ENCODE assay signal across 9 mouse cellular contexts in the genomic region with DNA sequence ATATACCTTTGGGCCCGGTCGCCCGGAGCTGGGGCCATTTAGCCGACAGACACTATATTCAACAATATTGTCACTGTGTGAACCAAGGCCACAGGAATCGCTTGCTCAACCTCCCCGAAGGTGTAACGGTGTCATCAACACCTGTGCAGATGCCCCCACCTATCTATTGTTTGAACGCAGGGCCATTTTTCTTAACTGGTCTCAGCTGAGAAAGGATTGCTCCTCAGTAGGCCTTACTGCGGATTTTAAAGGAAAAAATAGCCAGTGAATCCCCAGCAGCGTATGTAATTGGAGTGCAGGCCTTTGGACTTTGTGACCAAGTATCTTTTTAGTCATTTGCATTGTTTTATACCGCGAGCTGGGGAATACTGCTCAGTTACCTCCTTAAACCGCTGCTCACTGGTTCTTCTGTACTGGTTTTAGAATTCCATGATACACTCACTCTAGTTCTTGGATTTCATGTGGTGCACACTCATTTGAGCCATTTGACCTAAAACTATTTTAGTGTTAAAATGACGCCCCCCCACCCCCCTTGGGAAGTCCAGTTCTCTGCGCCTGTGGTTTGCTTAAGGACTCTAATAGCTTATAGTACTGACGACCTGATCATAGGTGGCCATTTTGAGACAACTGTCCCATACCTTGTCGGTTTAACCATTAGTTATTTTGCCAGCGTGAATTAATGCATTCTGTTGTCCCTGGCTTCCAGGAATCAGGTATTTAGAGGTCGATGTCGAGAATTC. TPM values are rescaled to one million over a fixed set of nuclear protein-coding genes. Genes with fewer than 3 reads are reported as not detected.
A peak's percentile ranks its signal among the peaks of the same experiment; 100 is the strongest.
DNase-seq lines count a peak whose midpoint lies in the region; ATAC-seq and TF ChIP-seq lines count a peak whose summit lies in the region.
"Had no signal": no experiment of that assay in that cellular context is flagged by ENCODE, and none has a peak within 500 bp of the region (broad histone marks: within the 10 kb centered on the region; RNA-seq: fewer than 3 reads in every experiment).

No protein-coding gene starts in this region.

- WGBS in heart, embryonic 11.5 days (ENCODE audit: insufficient replicate concordance): 19% methylated on average over 20 of the region's 20 CpGs
- WGBS in embryonic facial prominence, embryonic 13.5 days: 19% methylated on average over 20 of the region's 20 CpGs
- WGBS in limb, embryonic 14.5 days: 18% methylated on average over 20 of the region's 20 CpGs

- DNase-seq in heart, postnatal 10 days: no peak
- peak; percentile 51 for DNase-seq in 3T3-L1 (ENCODE audit: low read depth, low spot score)
- no peak for DNase-seq in limb, embryonic 14.5 days (ENCODE audit: low spot score)
- no peak for DNase-seq in B cell, adult 2 months
- DNase-seq in gastrocnemius, postnatal 36 days: no peak
- DNase-seq in right cerebral cortex, postnatal 14 days: no peak

- no peak for TF ChIP-seq POLR2A in limb, embryonic 14.5 days (IDR thresholded peaks at IDR 0.05; ENCODE audit: borderline replicate concordance, extremely low read depth, insufficient read depth, insufficient read length)

- peak overlapping the region; percentile 86 for H3K4me2 ChIP-seq in heart, embryonic 11.5 days
- H3K4me2 ChIP-seq in embryonic facial prominence, embryonic 13.5 days: peak overlapping the region; percentile 73
- H3K4me2 ChIP-seq in limb, embryonic 14.5 days (replicated peaks; ENCODE audit: low read depth, low read length, severe bottlenecking): peak overlapping the region; percentile 60

- peak overlapping the region; percentile 98 for H3K4me3 ChIP-seq in heart, embryonic 11.5 days (ENCODE audit: low read depth, low read length)
- H3K4me3 ChIP-seq in embryonic facial prominence, embryonic 13.5 days: peak overlapping the region; percentile 90
- peak overlapping the region; percentile 77 for H3K4me3 ChIP-seq in limb, embryonic 14.5 days (replicated peaks; ENCODE audit: low read length)

- H3K9ac ChIP-seq in heart, embryonic 11.5 days (ENCODE audit: low read depth, low read length): peak overlapping the region; percentile 99
- peak overlapping the region; percentile 98 for H3K9ac ChIP-seq in embryonic facial prominence, embryonic 13.5 days
- H3K9ac ChIP-seq in limb, embryonic 14.5 days (ENCODE audit: low read depth, low read length, severe bottlenecking): peak overlapping the region; percentile 94

- H3K9me3 ChIP-seq in heart, embryonic 11.5 days (replicated peaks; ENCODE audit: control insufficient read depth, low read length): no peaks in the 10 kb centered on the region
- no peaks in the 10 kb centered on the region for H3K9me3 ChIP-seq in embryonic facial prominence, embryonic 13.5 days
- H3K9me3 ChIP-seq in limb, embryonic 14.5 days (ENCODE audit: control insufficient read depth, low read length): no peaks in the 10 kb centered on the region

- ATAC-seq in heart, embryonic 11.5 days (replicated peaks; ENCODE audit: insufficient number of reproducible peaks, low FRiP score, low TSS enrichment): no peak
- no peak for ATAC-seq in embryonic facial prominence, embryonic 13.5 days (ENCODE audit: insufficient number of reproducible peaks, insufficient read depth, low FRiP score, low TSS enrichment, low read depth)
- ATAC-seq in limb, embryonic 14.5 days (ENCODE audit: low FRiP score, low read depth): no peak

- peaks cover 14% of the 10 kb centered on the region for H3K36me3 ChIP-seq in heart, embryonic 11.5 days (ENCODE audit: control insufficient read depth, insufficient read depth, low read length)
- H3K36me3 ChIP-seq in embryonic facial prominence, embryonic 13.5 days: peaks cover 25% of the 10 kb centered on the region
- peaks cover 30% of the 10 kb centered on the region for H3K36me3 ChIP-seq in limb, embryonic 14.5 days (ENCODE audit: control insufficient read depth, insufficient read depth, low read length)

- peaks cover 16% of the 10 kb centered on the region; the same call in 1 of the 2 replicates for H3K4me1 ChIP-seq in heart, embryonic 11.5 days (ENCODE audit: control insufficient read depth, insufficient read depth, low read length)
- H3K4me1 ChIP-seq in embryonic facial prominence, embryonic 13.5 days: peaks cover 28% of the 10 kb centered on the region
- peaks cover 18% of the 10 kb centered on the region for H3K4me1 ChIP-seq in limb, embryonic 14.5 days (ENCODE audit: control insufficient read depth, insufficient read depth, low read length)

- H3K27ac ChIP-seq in heart, embryonic 11.5 days (ENCODE audit: low read depth, low read length): peak overlapping the region; percentile 94
- H3K27ac ChIP-seq in embryonic facial prominence, embryonic 13.5 days: peak overlapping the region; percentile 96
- H3K27ac ChIP-seq in limb, embryonic 14.5 days (replicated peaks; ENCODE audit: low read depth, low read length): peak overlapping the region; percentile 93

- no peaks in the 10 kb centered on the region for H3K27me3 ChIP-seq in heart, embryonic 11.5 days (ENCODE audit: control insufficient read depth, insufficient read depth, low read length)
- no peaks in the 10 kb centered on the region for H3K27me3 ChIP-seq in embryonic facial prominence, embryonic 13.5 days
- no peaks in the 10 kb centered on the region for H3K27me3 ChIP-seq in limb, embryonic 14.5 days (ENCODE audit: control insufficient read depth, insufficient read depth, low read length)
- H3K27me3 ChIP-seq: Patski had no signal

- intact Hi-C loops in heart, postnatal 10 days (cut with DNase I): loop anchor here (2.0 to 5.0 kb wide), 3 partner anchors 69 to 100 kb away; partner anchors contain the start of genes Dnaaf2, Gm49383 and Pole2
- intact Hi-C loops in gastrocnemius, postnatal 36 days (cut with DNase I): loop anchor here (5.0 kb wide), 1 partner anchor 55 kb away; the partner anchor contains the start of gene Klhdc1

RNA-seq across cellular contexts. Expression of gene Klhdc2, which starts 1.1 kb away (rescaled TPM):
- 151 and 157 TPM in 2 replicates for polyA plus RNA-seq in heart, embryonic 11.5 days (2014; fragmentation: Nextera tagmentation; extraction: Ambion mirVana)
- total RNA-seq in heart, postnatal 10 days (2021): 100 to 1,000 TPM in 1 of 2 experiments, 10 to 100 TPM in 1; 98.4 to 101 TPM
- polyA plus RNA-seq in embryonic facial prominence, embryonic 13.5 days (2015; fragmentation: Nextera tagmentation; extraction: Ambion mirVana): 148 and 150 TPM in 2 replicates
- 96.0 and 109 TPM in 2 replicates for polyA plus RNA-seq in limb, embryonic 14.5 days (2012; rRNA removed)
- 124 and 140 TPM in 2 replicates for polyA plus RNA-seq in limb, embryonic 14.5 days (2014; fragmentation: Nextera tagmentation; extraction: Ambion mirVana)
- 100 to 1,000 TPM; 102 to 105 TPM for total RNA-seq in gastrocnemius, postnatal 36 days (2021)

RNA-seq across cellular contexts. Expression of gene Klhdc1, which starts 56.6 kb away (rescaled TPM):
- 7.7 and 8.9 TPM in 2 replicates for polyA plus RNA-seq in heart, embryonic 11.5 days (2014; fragmentation: Nextera tagmentation; extraction: Ambion mirVana)
- 10 to 100 TPM; 13.1 to 17.8 TPM for total RNA-seq in heart, postnatal 10 days (2021)
- 10.5 and 12.4 TPM in 2 replicates for polyA plus RNA-seq in embryonic facial prominence, embryonic 13.5 days (2015; fragmentation: Nextera tagmentation; extraction: Ambion mirVana)
- polyA plus RNA-seq in limb, embryonic 14.5 days (2012; rRNA removed): 2.8 and 4.1 TPM in 2 replicates
- 9.1 and 9.5 TPM in 2 replicates for polyA plus RNA-seq in limb, embryonic 14.5 days (2014; fragmentation: Nextera tagmentation; extraction: Ambion mirVana)
- total RNA-seq in gastrocnemius, postnatal 36 days (2021): 10 to 100 TPM; 17.2 to 19.6 TPM

RNA-seq across cellular contexts. Expression of gene Nemf, which starts 59.4 kb away (rescaled TPM):
- 62.1 and 69.9 TPM in 2 replicates for polyA plus RNA-seq in heart, embryonic 11.5 days (2014; fragmentation: Nextera tagmentation; extraction: Ambion mirVana)
- total RNA-seq in heart, postnatal 10 days (2021): 10 to 100 TPM; 29.1 to 32.4 TPM
- 107 and 112 TPM in 2 replicates for polyA plus RNA-seq in embryonic facial prominence, embryonic 13.5 days (2015; fragmentation: Nextera tagmentation; extraction: Ambion mirVana)
- polyA plus RNA-seq in limb, embryonic 14.5 days (2012; rRNA removed): 31.2 and 37.8 TPM in 2 replicates
- polyA plus RNA-seq in limb, embryonic 14.5 days (2014; fragmentation: Nextera tagmentation; extraction: Ambion mirVana): 78.6 and 83.0 TPM in 2 replicates
- 10 to 100 TPM; 15.9 to 21.6 TPM for total RNA-seq in gastrocnemius, postnatal 36 days (2021)
